In genomic region chr13:52060418-52060870, GRCm38 (mm10) we compare ENCODE assay signal across 14 mouse cellular contexts.
DNase-seq lines count a peak whose midpoint lies in the region; ATAC-seq and TF ChIP-seq lines count a peak whose summit lies in the region.
"Had no signal": no experiment of that assay in that cellular context is flagged by ENCODE, and none has a peak within 500 bp of the region (broad histone marks: within the 10 kb centered on the region; RNA-seq: fewer than 3 reads in every experiment).

No protein-coding gene starts in this region.

- H3K36me3 ChIP-seq in embryonic facial prominence, embryonic 14.5 days (ENCODE audit: control insufficient read depth, insufficient read depth, low read length), result no peaks in the 10 kb centered on the region
- no peaks in the 10 kb centered on the region for H3K36me3 ChIP-seq in liver, embryonic 15.5 days (replicated peaks)

- H3K4me2 ChIP-seq in embryonic facial prominence, embryonic 14.5 days (ENCODE audit: low read depth, low read length), result no peak overlapping the region
- H3K4me2 ChIP-seq in liver, embryonic 15.5 days, result no peak overlapping the region

- 8% methylated on average over 10 of the region's 10 CpGs for WGBS in cerebellum, adult 2 months
- WGBS in embryonic facial prominence, embryonic 14.5 days, result 47% methylated on average over 10 of the region's 10 CpGs
- WGBS in liver, embryonic 15.5 days (ENCODE audit: insufficient replicate concordance), result 64% methylated on average over 10 of the region's 10 CpGs

- TF ChIP-seq CTCF in cerebellum, adult 2 months (IDR thresholded peaks at IDR 0.05; ENCODE audit: borderline replicate concordance, insufficient read depth, low read depth, low read length), result no peak

- no peak for TF ChIP-seq POLR2A in cerebellum, adult 2 months (IDR thresholded peaks at IDR 0.05; ENCODE audit: borderline replicate concordance, insufficient read depth, low read length)

- no peaks in the 10 kb centered on the region for H3K27me3 ChIP-seq in cerebellum, adult 2 months (ENCODE audit: control insufficient read depth, insufficient read depth, low read length)
- no peaks in the 10 kb centered on the region for H3K27me3 ChIP-seq in embryonic facial prominence, embryonic 14.5 days (replicated peaks; ENCODE audit: control insufficient read depth, insufficient read depth, low read length)
- no peaks in the 10 kb centered on the region for H3K27me3 ChIP-seq in liver, embryonic 15.5 days

- no peaks in the 10 kb centered on the region for H3K4me1 ChIP-seq in cerebellum, adult 2 months (ENCODE audit: control insufficient read depth, insufficient read depth, low read length)
- H3K4me1 ChIP-seq in embryonic facial prominence, embryonic 14.5 days (ENCODE audit: control insufficient read depth, insufficient read depth, low read length), result peaks cover 7% of the 10 kb centered on the region; the same call in 1 of the 2 replicates
- H3K4me1 ChIP-seq in liver, embryonic 15.5 days (replicated peaks), result peaks cover 24% of the 10 kb centered on the region

- H3K9me3 ChIP-seq in embryonic facial prominence, embryonic 14.5 days (ENCODE audit: control insufficient read depth, low read length), result no peaks in the 10 kb centered on the region
- no peaks in the 10 kb centered on the region for H3K9me3 ChIP-seq in liver, embryonic 15.5 days (replicated peaks)
- H3K9me3 ChIP-seq: megakaryocyte, embryonic 14.5 days had no signal

- no peak overlapping the region for H3K9ac ChIP-seq in embryonic facial prominence, embryonic 14.5 days (ENCODE audit: low read depth, low read length)
- H3K9ac ChIP-seq in liver, embryonic 15.5 days, result no peak overlapping the region

- DNase-seq in cerebellum, adult 2 months, result peak; percentile 27 to 40
- DNase-seq in embryonic facial prominence, embryonic 14.5 days (ENCODE audit: low spot score), result no peak
- peak; percentile 90 for DNase-seq in kidney, postnatal 14 days
- no peak for DNase-seq in ovary, postnatal 36 days (ENCODE audit: low spot score)
- DNase-seq in spleen, postnatal 36 days (ENCODE audit: low spot score in 2 of 2), result no peak
- no peak for DNase-seq in embryo, embryonic 9.5 days (ENCODE audit: extremely low spot score)
- DNase-seq: B cell, adult 2 months; gastrocnemius, postnatal 36 days; thymus, adult 2 months had no signal

- H3K27ac ChIP-seq in cerebellum, adult 2 months (ENCODE audit: insufficient read depth, low read length), result no peak overlapping the region
- no peak overlapping the region for H3K27ac ChIP-seq in embryonic facial prominence, embryonic 14.5 days (replicated peaks; ENCODE audit: low read depth, low read length)
- no peak overlapping the region; the same call in 1 of the 2 replicates for H3K27ac ChIP-seq in liver, embryonic 15.5 days (replicated peaks)

- ATAC-seq in cerebellum, adult (ENCODE audit: insufficient number of reproducible peaks, low FRiP score, low TSS enrichment), result no peak
- ATAC-seq in embryonic facial prominence, embryonic 14.5 days (ENCODE audit: low read depth), result 0 out of 2 replicates have a peak, but pooled peaks have one; percentile 34
- peak; percentile 44 for ATAC-seq in liver, embryonic 15.5 days (ENCODE audit: insufficient read depth)
- ATAC-seq: hindbrain, embryonic 16.5 days had no signal

- H3K4me3 ChIP-seq in cerebellum, adult 2 months (replicated peaks; ENCODE audit: insufficient read depth, low read depth, low read length), result no peak overlapping the region
- no peak overlapping the region for H3K4me3 ChIP-seq in embryonic facial prominence, embryonic 14.5 days (ENCODE audit: low read depth, low read length)
- no peak overlapping the region for H3K4me3 ChIP-seq in liver, embryonic 15.5 days (replicated peaks)
- H3K4me3 ChIP-seq: erythroblast, embryonic 14.5 days; megakaryocyte, embryonic 14.5 days had no signal

Comparison
In these comparisons a context has a peak if more than half of its experiments do, and no peak if none do; other contexts are left out.
1. DNase-seq: peak in cerebellum, adult 2 months (2 of 2) and kidney, postnatal 14 days (single experiment); none in embryonic facial prominence, embryonic 14.5 days (single experiment), ovary, postnatal 36 days (single experiment), spleen, postnatal 36 days (0 of 2) and embryo, embryonic 9.5 days (single experiment).